Mouse (Mus musculus): ENCODE measurements around the gene Ccdc9b.

DNA sequence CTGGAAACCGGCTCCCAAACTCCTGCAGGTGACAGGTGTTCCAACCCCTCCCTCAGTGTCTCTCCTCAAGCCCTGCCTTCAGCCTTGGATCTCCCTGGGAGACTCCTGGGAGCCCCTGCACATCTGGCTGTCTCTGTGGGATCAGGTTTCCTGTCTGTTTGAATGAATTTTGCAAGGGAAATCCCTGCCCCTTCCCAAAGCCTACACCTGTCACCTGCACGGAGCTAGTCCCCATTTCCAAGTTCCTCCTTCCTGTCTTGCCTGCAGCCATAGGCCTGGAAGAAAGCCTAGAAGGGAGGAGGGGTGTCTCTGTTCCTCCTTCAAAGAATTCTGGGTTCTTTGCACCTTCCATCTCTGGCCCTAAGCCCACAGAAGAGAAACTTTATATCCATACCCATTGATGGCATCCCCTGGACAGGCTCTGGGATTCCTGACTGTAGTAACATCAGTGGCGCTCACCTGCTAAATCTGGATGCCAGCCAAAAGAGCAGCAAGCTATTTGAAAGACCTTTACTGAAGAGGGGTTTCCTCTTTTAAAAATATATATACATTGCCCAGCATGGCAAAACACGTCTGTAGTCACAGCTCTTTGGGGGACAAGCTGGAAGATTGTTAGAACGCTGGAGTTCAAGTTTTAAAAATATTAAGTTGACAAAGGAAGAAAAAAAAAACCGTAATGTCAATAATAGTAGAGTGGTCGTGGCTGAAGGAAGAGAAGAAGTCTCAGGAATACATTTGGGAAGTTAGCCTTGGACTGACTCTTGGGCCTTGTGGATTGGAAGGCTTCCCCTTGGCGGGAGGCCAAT lies 32.4 kb downstream of the Ccdc9b start:
- TF ChIP-seq EP300 (IDR thresholded peaks at IDR 0.05; ENCODE audit: low read length), result no peak
- TF ChIP-seq UBTF (IDR thresholded peaks at IDR 0.05; ENCODE audit: low read depth, low read length), result no peak
- no peak for TF ChIP-seq CTCF (conservative IDR thresholded peaks at IDR 0.05 in 1 of 2, IDR thresholded peaks at IDR 0.05 in 1 of 2; ENCODE audit: low read depth in 2 of 2, low read length in 2 of 2)
- no peak for TF ChIP-seq USF1 (IDR thresholded peaks at IDR 0.05; ENCODE audit: low read depth, low read length)
- no peak for TF ChIP-seq MAFK (IDR thresholded peaks at IDR 0.05; ENCODE audit: insufficient replicate concordance, low read length)
- TF ChIP-seq ZMIZ1 (IDR thresholded peaks at IDR 0.05; ENCODE audit: low read depth, low read length), result no peak
- TF ChIP-seq ELF1 (IDR thresholded peaks at IDR 0.05; ENCODE audit: low read depth, low read length), result no peak
- no peak for TF ChIP-seq ZNF384 (IDR thresholded peaks at IDR 0.05; ENCODE audit: low read depth, low read length)
- TF ChIP-seq HCFC1 (IDR thresholded peaks at IDR 0.05; ENCODE audit: low read depth, low read length), result no peak
- peak; percentile 45; the same call in 1 of the 2 replicates for TF ChIP-seq TCF12 (IDR thresholded peaks at IDR 0.05; ENCODE audit: low read depth, low read length)
- no peak for TF ChIP-seq JUND (conservative IDR thresholded peaks at IDR 0.05; ENCODE audit: low read depth, low read length)
- TF ChIP-seq NELFE (IDR thresholded peaks at IDR 0.05; ENCODE audit: low read depth, low read length), result no peak

Data from CH12.LX (cell line).